Mouse (Mus musculus) ES-CJ7 (cell line): ENCODE data around the gene Sema3e.

Experiments used
- DNase-seq: peaks from one replicate; pipeline ENCODE4 v3.0.0; 2011; ENCODE audit warnings: low read depth, low spot score

Gene Sema3e

DNA sequence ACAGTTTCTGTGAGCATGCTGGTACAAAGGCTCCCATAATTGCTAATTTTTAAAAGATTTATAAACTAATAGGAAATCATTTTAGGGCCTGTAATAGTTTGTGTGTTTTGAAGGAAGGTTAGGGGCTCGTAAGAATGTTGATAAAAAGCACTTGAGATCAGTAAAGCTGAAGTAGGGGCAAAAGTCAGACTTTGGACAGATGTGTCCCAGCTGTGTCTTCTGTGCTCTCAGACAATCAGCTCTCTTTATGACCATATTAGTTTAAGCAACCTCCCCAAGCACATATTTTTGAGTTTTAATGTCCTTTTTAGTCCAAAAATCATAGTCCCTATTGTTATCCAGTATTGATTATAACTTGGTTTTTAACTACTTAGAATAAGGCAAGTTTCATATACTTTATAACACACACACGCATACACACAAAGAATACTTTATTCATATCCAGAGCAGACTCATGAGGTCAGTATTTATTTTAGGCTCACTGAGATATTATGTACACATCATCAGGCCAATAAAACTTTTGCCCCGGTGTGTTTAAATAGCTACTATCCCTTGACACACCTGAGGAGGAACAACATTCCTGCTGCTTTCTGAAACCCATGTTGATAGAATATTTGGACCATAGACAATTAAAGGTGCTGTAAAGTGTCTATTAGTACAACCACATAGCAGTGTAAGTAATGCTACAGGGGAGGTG, 173.4 kb downstream of the Sema3e start:
- no peak for DNase-seq

DNA sequence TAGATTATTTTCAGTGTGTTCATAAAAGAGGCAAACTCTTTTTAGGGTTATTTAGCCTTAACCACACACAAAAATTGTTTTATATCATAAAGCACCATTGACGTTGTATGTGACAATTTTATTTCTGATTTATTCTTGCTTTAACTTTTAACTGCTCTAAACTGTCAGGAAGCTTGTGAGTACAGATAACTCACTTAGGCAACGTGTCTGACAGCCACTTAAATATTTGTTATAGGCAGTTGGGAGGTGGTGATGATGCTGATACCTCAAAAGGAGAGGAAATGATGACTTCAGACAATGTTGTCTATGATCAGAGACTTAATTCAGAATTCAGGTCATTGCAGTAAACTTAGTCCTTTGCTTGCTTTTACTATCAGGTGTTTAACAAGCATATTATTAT, 181.7 kb downstream of the Sema3e start:
- no peak for DNase-seq

DNA sequence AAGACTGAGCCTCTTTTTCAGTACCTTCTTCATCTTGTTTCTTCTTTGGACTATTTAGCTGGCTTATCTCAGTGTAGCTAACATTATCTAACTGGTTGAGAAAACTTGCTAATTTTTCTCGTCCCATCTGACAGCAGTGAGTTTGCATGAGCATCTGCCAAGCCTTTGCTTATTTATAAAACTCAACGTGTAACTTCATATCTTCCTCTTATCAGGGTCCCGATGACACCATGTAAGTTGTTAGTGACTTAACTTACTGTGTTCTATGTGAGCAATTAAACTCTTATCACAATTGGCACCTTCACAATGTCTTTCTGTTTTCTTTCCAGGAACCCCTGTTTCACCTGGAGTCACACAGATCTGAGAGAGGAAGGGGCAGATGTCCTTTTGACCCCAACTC, 184.9 kb downstream of the Sema3e start:
- no peak for DNase-seq

- DNase-seq, result no peak
Observed at GRCm38 (mm10) chr5:14216211-14216610, 191.1 kb downstream of the Sema3e start.

DNA sequence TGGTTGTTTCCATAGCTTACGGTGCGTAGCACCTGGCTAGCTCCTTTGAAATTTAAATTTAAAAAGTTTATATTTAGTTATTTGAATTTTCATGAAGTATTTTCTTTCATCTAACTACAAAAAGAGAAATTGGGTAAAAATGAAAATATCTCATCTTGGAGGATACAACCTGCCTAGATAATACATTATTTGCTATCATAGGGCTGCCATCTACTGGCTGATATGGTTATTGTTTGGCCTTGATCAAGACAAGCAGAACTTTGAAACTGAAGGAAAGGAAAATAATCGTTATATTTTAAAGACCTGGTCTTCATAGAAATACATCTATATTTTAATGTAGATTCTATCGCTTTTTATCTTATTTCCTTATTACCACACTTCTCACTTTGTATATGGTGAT, 193.6 kb downstream of the Sema3e start:
- no peak for DNase-seq

DNA sequence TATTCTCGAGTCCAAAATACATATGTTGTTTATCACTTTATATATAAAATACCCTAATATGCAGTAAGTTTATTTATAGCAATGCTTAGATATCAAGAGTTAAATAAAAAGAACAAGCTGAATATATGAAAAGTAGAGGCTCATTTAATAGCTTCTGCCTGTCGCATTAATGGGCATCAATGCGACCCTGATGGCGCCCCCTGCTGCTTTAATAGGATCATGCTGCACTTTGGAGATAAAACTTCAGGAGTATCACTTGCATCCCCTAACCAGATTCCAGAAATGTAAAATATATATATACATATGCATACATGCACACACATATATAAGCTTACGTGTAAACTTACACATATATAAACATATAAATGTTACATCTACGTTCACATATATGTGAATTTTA, 199.4 kb downstream of the Sema3e start:
- DNase-seq, result no peak

DNA sequence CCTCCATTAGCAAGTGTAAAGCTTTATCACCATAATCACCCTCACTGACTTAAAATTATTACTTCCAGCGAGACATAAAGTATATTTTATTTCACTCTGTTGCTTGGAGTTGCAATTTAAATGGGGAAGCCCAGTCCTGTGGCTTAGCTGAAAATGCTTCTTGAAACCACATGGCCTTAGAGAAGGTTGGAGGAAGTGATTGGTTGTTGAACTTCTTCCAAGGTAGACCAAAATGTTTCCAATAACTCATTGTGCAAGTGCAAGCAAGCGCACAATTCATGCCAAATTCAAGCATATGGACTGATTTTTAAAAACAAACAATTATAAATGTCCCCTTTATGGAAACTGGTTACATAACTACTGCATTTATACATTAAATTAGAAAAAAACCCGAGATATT, 206.0 kb downstream of the Sema3e start:
- no peak for DNase-seq

GRCm38 (mm10) chr5:14252583-14252982, 227.5 kb downstream of the Sema3e start:
- peak; percentile 67 for DNase-seq

- DNase-seq, result peak; percentile 28
Observed at GRCm38 (mm10) chr5:14253328-14253727, 228.3 kb downstream of the Sema3e start.

GRCm38 (mm10) chr5:14260156-14260555, 235.1 kb downstream of the Sema3e start:
- DNase-seq, result no peak

DNA sequence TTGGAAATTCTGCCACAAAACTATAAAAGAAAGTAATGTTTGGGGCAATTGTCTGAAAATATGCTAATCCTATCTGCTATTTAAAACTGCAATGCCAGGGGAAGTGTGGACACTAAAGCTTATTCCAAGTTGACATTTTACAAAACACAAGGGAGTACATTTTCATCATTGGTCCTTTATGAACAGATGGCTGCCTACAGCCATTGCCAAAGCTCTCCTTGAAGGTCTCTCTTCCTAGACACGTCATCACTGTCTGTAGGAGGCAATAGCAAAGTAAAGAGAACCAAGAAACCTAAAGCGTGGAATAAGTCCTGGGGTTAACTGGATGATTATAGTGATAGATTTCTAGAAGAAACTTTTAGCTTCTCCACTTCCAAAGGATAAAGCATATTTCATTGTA, 242.3 kb downstream of the Sema3e start:
- DNase-seq, result no peak
